Mouse (Mus musculus) kidney, adult 2 months (tissue): ENCODE measurements at regions not wholly inside any gene's neighbourhood (a gene's known extent, or its start where the extent isn't known, plus 50 kb on each side); places are given as distances from the start of the nearest gene placed in this dataset.

Experiments
- CTCF ChIP-seq: fragments of 200-500 bp; conservative IDR thresholded peaks from 2 replicates; pipeline ENCODE4 v1.5.1; 2011; ENCODE audit warnings: low read depth, mild to moderate bottlenecking, control low read depth, low read length, moderate library complexity, mixed read lengths; ENCODE audit not compliant: insufficient read depth, insufficient read length
- POLR2A ChIP-seq: fragments of 200-500 bp; IDR thresholded peaks from one replicate; pipeline ENCODE4 v1.6.1; 2011; ENCODE audit warnings: low read depth, low read length, control low read depth

DNA sequence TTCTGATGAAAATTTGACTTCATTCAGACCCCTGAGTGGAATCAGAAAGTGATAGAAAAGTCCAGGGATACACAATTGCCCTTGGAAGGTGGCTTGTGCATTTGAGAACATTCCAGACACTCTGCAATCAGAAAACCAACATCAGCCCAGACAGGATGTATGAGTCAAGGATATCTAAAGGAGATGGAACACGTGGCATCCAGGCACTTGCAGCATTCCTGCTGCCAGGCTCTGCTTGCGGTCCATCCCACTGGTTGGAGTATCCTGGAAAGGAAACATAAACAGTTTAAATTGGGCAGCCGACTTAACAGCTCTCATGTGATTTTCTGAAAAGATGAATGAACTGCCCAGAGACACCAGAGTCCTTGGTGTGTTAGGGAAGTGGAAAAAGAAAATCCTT, 341.2 kb downstream of the Pdgfc start:
- TF ChIP-seq POLR2A (no peak), CTCF (no peak)
